Mouse (Mus musculus): ENCODE data around the gene Krt7. TPM values are rescaled to one million over a fixed set of nuclear protein-coding genes. Genes with fewer than 3 reads are reported as not detected.

The Krt7 gene
- total and polyA plus RNA-seq, 3 experiments: 0.55 to 2.5 (median 0.81) TPM

GRCm38 (mm10) chr15:101366482-101366881, 44.4 kb upstream of the Krt7 start:
- peaks cover 8 to 46% of the 10 kb centered on the region in 2 experiments for H3K4me1 ChIP-seq (ENCODE audit: control insufficient read depth in 1 of 2, insufficient read depth in 2 of 2)
- H3K36me3 ChIP-seq (replicated peaks in 1 of 2; ENCODE audit: control insufficient read depth in 1 of 2, insufficient read depth in 1 of 2, low read length in 1 of 2): no peaks in the 10 kb centered on the region
- no peak overlapping the region for H3K9ac ChIP-seq (ENCODE audit: insufficient read depth, low read depth)
- no peak overlapping the region for H3K4me3 ChIP-seq (replicated peaks in 1 of 3; ENCODE audit: low read depth in 2 of 3, low read length in 2 of 3, poor library complexity in 1 of 3)
- no peaks in the 10 kb centered on the region for H3K79me2 ChIP-seq (replicated peaks; ENCODE audit: control insufficient read depth, extremely low read depth, insufficient read depth, poor library complexity, severe bottlenecking)
- in situ Hi-C loops (cut with MboI; ENCODE audit: low pct_ligation_motif_present, low pct_unique_long_range_greater_than_20kb, low sequenced_read_pairs): no loop called here
- H3K27me3 ChIP-seq (replicated peaks): peaks cover 57% of the 10 kb centered on the region
- H3K9me3 ChIP-seq (replicated peaks; ENCODE audit: low read length): no peaks in the 10 kb centered on the region
- DNase-seq (ENCODE audit: extremely low read depth): no peak
- TF ChIP-seq MXI1 (IDR thresholded peaks at IDR 0.05; ENCODE audit: low read depth, low read length) (no peak), JUN (IDR thresholded peaks at IDR 0.05; ENCODE audit: insufficient read depth, low read depth, low read length) (no peak), SIN3A (IDR thresholded peaks at IDR 0.05; ENCODE audit: low read length) (no peak), RAD21 (IDR thresholded peaks at IDR 0.05; ENCODE audit: low read depth, low read length) (no peak), EP300 (IDR thresholded peaks at IDR 0.05; ENCODE audit: low read length) (no peak), IRF4 (IDR thresholded peaks at IDR 0.05; ENCODE audit: low read depth, low read length) (no peak), ETS1 (conservative IDR thresholded peaks at IDR 0.05; ENCODE audit: low read depth, low read length) (no peak), ZMIZ1 (IDR thresholded peaks at IDR 0.05; ENCODE audit: low read depth, low read length) (no peak)
- no peak overlapping the region for H3K27ac ChIP-seq (ENCODE audit: insufficient read depth, low read depth)
- H3K4me2 ChIP-seq (ENCODE audit: insufficient read depth, low read depth, poor library complexity, severe bottlenecking): no peak overlapping the region
- dilution Hi-C loops (cut with MboI; ENCODE audit: extremely low pct_ligation_motif_present, extremely low pct_unique_long_range_greater_than_20kb, low sequenced_read_pairs): no loop called here

- TF ChIP-seq POLR2A (IDR thresholded peaks at IDR 0.05; ENCODE audit: low read depth, low read length) (no peak), UBTF (IDR thresholded peaks at IDR 0.05; ENCODE audit: low read depth, low read length) (no peak), MXI1 (IDR thresholded peaks at IDR 0.05; ENCODE audit: low read depth, low read length) (no peak), ZKSCAN1 (IDR thresholded peaks at IDR 0.05; ENCODE audit: borderline replicate concordance, low read depth, low read length) (no peak), JUN (IDR thresholded peaks at IDR 0.05; ENCODE audit: insufficient read depth, low read depth, low read length) (no peak), E2F4 (IDR thresholded peaks at IDR 0.05; ENCODE audit: insufficient replicate concordance, low read depth, low read length) (no peak), GABPA (IDR thresholded peaks at IDR 0.05; ENCODE audit: insufficient replicate concordance, low read depth, low read length) (no peak), SIN3A (IDR thresholded peaks at IDR 0.05; ENCODE audit: low read length) (no peak), MAFK (IDR thresholded peaks at IDR 0.05; ENCODE audit: insufficient replicate concordance, low read length) (no peak), JUND (conservative IDR thresholded peaks at IDR 0.05; ENCODE audit: low read depth, low read length) (no peak)
- H3K4me3 ChIP-seq (replicated peaks in 1 of 3; ENCODE audit: low read depth in 2 of 3, low read length in 2 of 3, poor library complexity in 1 of 3): no peak overlapping the region
- dilution Hi-C loops (cut with MboI; ENCODE audit: extremely low pct_ligation_motif_present, extremely low pct_unique_long_range_greater_than_20kb, low sequenced_read_pairs) (no loop called here), in situ Hi-C loops (cut with MboI; ENCODE audit: low pct_ligation_motif_present, low pct_unique_long_range_greater_than_20kb, low sequenced_read_pairs) (no loop called here)
- no peak for DNase-seq (ENCODE audit: extremely low read depth)
- no peak overlapping the region for H3K27ac ChIP-seq (ENCODE audit: insufficient read depth, low read depth)
- H3K4me2 ChIP-seq (ENCODE audit: insufficient read depth, low read depth, poor library complexity, severe bottlenecking): no peak overlapping the region
- H3K9ac ChIP-seq (ENCODE audit: insufficient read depth, low read depth): no peak overlapping the region
- no peaks in the 10 kb centered on the region for H3K9me3 ChIP-seq (replicated peaks; ENCODE audit: low read length)
- H3K27me3 ChIP-seq (replicated peaks): peaks cover 61% of the 10 kb centered on the region
- H3K36me3 ChIP-seq (replicated peaks in 1 of 2; ENCODE audit: control insufficient read depth in 1 of 2, insufficient read depth in 1 of 2, low read length in 1 of 2): no peaks in the 10 kb centered on the region
- no peaks in the 10 kb centered on the region for H3K79me2 ChIP-seq (replicated peaks; ENCODE audit: control insufficient read depth, extremely low read depth, insufficient read depth, poor library complexity, severe bottlenecking)
- H3K4me1 ChIP-seq (ENCODE audit: control insufficient read depth in 1 of 2, insufficient read depth in 2 of 2): peaks cover 7 to 41% of the 10 kb centered on the region in 2 experiments
These were observed 43.9 kb upstream of the Krt7 start for GRCm38 (mm10) chr15:101366926-101367325.
